Mouse (Mus musculus) adrenal gland, postnatal 25 days (tissue): ENCODE data around the gene Riok2. TPM values are rescaled to one million over a fixed set of nuclear protein-coding genes. Genes with fewer than 3 reads are reported as not detected.

Source experiments
- DNase-seq: peaks from one replicate; pipeline ENCODE4 v3.0.0; 2021; ENCODE audit warnings: mixed read lengths
- total RNA-seq: library from RNA; stranded (reverse); gene quantifications from 2 replicates; pipeline ENCODE4 v1.2.3, GENCODE M21; 2021

Gene Riok2
- total RNA-seq, 1 experiment from 2014 or later, result 43.5 TPM

DNA sequence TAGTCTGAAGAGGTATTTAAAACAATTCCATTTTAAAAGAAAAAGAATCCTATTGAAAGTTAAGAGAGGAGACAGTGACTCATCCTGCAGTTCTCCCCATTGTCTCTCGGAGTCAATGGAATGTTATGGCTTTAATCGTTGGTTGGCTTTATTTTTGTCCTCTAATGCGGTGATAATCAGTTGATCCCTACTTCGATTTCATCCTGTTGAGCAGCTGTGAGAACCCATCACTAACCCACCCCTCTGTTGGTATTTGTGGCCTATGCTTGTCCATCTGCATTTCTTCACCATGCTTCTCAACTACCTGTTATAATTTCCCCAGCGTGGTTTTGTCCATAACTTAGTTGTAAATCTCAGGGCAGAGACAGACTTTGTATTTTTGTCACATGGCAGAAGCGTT lies 34.0 kb downstream of the Riok2 start:
- no peak for DNase-seq

DNA sequence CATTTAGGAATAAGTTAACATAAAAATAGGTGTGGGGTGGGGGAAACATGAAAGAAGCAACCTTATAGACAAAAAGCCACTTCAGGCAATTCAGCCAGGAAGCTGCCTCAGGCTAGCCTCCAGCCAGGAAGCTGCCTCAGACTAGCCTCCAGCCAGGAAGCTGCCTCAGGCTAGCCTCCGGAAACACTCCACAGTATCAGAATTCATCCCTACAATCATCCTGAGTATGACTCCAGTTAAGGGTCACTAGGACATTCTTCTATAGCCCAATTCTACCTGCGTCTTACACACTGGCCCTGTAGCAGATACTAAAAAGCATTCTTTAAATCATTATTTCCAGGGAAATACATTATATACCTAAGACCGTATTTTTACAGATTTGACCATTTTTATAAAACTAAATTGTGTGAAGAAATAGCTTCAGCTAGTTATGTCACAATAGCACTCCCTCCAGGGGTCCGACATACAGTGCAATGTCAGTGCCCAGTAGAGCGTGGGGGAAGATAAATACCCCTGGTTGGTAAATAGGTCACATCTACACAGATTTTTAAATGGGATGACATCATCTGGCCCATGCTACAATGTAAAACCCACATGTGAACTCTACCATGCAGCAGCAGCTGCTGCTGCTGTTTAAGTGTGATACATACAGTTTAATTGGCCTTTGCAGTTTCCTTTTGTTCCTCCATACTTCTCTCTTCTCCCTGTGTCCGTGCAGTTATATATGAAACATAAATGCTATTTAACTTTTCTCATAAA lies 34.8 kb downstream of the Riok2 start:
- DNase-seq, result no peak

DNA sequence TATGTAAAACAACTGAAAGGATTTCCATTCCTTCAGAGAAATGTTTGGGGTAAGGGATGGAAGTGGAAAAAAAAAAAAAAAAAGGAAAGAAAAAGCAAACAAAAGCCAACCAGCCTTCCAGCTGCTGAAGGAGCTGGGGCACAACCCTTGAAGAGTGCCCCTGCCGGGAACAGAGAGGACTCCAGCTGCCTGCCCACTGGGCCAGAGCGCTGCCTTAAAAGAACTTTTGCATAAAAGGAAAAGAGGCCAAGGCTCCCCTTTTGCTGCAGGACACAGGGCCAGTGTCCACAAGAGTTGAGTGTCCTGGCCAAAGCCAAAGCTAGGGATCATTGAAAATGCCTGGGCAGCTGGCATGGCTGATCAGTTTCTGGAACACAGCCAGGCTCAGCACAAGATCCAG lies 35.5 kb downstream of the Riok2 start:
- no peak for DNase-seq

DNA sequence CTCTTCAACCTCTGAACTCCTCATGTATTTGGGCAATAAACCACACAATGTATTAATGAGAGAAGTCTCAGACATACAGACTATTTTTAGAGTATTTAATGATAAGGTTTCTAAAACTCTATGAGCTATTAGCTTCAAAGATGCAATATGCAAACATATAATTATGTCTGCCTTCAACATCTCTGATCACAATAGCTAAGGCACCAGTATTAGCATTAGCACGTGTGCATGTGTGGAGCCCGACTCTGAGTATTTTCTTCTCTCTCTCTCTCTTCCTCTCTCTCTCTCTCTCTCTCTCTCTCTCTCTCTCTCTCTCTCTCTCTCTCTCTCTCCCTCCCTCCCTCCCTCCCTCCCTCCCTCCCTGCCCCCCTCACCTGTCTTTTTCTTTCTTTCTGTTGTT lies 37.3 kb downstream of the Riok2 start:
- DNase-seq, result no peak

DNA sequence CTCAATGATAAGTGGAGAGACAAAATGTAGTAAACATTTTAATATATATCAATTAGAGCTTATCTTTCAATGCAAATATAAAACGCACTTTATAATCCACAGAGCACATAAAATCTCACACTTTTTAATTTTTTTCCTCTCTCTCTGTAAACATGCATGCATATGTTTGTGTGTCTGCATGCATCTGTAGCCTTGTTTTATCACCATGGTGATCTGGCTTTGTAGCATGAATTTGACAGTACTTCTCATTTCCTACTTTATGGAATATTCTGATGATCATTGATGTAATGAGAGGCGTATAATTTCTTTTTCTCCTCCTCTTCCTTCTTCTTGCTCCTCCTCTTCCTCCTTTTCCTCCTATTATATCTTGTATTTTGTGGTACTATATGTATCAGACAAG lies 38.1 kb downstream of the Riok2 start:
- DNase-seq, result no peak

DNA sequence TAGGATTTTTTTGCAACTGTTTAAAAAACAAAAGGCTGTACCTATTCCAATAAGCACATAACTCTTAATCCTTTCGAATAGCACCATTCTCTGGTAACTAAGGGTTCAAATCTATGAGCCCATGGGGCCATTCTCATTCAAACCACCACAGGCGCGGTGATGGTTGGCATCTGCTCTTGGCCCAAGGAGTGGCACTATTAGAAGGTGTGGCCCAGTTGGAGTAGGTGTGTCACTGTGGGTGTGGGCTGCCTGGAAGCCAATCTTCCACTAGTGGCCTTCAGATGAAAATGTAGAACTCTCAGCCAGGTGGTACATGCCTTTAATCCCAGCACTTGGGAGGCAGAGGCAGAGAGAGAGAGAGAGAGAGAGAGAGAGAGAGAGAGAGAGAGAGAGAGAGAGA lies 40.1 kb downstream of the Riok2 start:
- DNase-seq, result no peak

DNA sequence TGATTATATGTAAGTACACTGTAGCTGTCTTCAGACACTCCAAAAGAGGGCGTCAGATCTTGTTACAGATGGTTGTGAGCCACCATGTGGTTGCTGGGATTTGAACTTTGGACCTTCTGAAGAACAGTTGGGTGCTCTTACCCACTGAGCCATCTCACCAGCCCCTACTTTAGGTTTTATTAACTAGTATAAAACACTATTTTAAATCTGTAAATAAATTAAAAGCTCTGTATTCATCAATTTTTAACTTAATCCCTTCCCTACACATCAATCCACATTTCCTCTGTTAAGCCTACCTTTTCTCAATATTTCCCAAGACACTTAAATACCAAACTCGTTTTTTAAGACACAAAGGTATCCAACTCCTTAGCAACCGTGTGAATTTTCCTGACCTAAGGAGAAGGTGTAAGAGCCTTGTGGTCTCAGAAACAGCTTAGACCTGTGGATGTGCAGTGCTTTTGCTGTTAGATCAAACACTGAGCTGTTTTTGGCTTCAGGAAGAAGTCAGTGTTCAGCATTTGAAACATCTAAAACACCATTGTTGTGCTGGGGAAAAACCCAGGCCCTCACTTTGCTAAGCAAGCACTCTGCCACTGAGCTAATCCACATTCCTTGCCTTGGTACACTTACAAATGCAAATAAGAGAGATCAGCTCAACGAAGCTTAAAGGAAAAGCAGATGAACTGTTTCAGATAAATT lies 50.6 kb downstream of the Riok2 start:
- no peak for DNase-seq

DNA sequence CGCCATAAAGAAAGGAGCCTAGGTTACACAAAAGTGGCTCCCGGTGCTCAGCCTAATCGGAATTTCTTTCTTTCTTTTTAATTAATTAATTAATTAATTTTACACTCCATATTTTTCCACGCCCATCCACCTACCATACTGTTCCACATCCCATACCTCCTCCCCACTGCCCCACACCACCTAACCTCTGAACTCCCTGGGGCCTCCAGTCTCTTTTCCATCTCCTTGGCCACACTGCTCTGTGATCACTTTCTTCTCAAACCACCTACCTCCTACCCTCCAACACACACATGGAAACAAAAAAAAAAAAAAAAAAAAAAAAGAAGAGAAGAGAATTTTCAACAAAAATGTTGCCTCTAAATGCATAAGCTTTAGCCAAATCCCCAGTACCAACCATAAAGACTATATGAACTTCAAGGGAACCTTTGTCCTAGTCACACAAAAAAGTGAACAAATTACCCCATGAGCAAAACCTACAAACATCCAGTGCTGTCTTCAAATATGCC lies 51.3 kb downstream of the Riok2 start:
- DNase-seq, result no peak

DNA sequence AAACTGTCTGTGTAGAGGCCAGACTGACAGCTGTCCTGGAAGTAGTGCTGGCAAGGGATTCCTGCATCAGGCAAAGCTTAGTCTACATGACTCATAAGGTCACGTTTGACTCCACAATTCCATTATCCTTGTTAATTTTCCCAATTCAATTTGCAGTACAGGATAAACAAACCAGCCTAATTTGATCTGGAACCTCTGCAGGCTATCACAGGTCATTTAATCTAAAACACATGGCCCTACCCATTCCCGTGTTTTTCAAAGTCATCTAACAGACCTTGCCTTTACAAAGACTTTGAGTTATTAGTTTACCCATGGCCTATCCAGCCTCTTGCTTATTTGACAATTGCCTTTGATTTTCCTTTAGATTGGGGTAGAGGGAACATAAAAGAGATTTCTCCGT lies 51.8 kb downstream of the Riok2 start:
- no peak for DNase-seq

DNA sequence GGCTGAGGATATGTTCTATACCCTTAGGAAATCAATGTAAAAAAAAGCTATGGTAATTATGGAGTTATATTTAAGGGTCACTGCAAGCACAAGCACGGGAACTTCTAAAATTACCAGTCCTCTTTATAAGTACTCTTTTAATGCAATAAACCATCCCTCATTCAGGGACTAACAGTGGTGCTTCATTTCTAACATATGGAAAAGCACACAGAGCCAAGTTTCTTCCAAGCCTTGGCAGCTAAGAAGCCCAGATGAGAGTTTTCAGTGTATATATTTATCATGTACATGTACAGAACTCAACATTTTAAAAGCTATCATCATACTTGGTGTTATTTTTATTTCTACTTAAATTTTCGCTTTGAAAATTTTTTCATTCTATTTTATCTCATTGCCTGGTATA lies 54.8 kb downstream of the Riok2 start:
- DNase-seq, result no peak

DNA sequence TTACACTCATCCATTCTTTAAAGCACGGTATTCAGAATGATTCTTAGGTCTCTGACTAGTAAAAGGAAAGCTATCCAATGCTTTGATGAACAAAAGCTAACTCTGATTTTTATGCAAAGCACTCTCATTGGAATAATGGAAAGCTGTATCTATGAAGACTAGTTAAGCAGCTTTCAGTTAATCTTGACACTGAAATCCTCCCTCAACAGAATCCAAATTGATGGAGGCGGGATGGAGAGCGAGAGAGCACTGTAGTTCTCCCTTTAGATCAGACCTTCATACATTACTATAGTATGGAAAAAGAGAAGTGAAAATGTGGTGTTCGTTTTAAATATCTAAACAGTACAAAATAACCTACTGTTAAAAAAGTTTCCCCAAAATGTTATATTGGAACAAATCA lies 59.6 kb downstream of the Riok2 start:
- no peak for DNase-seq

DNA sequence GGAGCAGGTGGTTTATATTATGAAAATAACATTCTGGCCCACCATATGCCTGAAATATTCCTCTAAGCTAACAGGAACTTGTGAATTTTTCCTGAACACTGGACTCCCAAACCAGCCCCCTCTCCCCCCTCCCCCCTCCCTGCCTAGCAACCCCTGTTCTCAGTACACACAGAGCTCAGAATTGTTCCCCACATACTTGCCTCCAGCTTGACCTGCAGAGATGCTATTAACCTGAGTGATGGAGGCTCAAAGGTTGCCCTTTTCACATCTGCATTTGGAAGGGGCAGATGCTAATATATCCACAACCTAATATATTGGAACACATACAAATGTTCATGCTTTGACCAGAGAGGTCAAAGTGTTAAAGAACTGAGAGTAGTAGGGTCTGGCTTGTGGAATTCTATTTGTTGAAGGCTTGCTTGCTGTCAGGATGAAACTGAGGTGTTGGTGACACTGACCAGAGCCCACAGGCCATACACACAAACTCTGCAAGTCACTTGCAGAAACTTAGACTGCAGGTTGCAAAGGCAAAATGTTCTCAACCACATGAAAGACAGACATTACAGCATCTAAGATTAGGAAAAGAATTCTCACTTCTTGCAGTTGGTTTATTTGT lies 64.6 kb downstream of the Riok2 start:
- no peak for DNase-seq

DNA sequence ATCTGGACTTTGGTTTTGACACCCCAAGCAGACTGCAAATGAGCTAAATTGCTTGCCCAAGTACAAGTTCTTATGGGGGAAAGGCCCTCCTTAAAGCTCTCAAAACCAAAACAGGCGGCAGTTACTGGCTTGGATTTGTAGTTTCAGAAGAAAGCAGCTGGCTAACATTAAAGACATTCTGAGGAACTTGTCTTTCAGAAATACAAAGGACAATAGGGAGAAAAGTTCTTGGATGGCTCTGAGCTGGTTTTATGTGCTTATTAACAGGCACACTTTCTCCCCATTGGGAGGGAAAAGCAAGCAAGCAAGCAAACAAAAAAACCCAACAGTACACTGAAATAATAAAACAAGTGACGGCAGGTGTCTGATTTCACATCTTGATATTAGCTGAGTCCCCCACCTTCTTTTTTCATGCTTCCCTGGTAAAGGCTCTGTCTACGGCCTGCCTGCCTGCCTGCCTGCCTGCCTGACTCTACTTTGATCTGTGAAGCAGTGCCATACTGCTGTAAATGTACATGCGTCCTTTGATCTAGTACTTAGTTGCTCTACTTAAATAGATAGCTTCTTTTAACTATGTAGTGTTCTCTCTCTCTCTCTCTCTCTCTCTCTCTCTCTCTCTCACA lies 67.9 kb downstream of the Riok2 start:
- DNase-seq, result no peak

DNA sequence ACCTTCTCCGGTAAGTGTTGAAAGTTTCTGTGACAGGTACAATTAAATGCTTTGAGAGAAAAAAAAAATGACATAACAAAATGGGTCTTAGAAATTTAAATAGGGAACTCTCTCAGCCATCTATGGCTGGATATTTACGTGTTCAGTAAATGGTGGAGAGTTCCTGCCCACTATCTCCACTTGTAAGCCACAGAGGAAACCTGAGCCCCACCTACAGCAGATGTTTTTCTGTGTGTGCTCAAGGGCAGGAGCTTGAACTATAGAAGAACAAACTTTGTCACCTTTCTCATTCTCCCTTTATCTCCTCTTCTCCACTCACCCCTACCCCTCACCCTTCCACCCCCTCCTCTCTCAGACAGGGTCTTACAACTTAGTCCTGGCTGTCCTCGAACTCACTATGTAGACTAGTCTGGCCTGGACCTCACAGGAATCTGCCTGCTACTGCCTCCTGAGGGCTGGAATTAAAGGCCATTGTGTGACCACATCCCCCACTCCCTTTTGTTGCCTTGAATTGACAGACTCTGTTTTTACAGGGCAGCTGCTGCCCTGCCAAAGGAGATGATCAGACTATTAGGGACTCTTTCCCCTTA lies 70.3 kb downstream of the Riok2 start:
- DNase-seq, result no peak

Other genes starting within 250 kb of the Riok2 start
- 7.3 and 9.0 TPM in 2 replicates for gene Lix1, start 28.4 kb downstream of the Riok2 start, total RNA-seq